Mouse (Mus musculus): Measurements from ENCODE around the gene Leprot. TPM values are rescaled to one million over a fixed set of nuclear protein-coding genes. Genes with fewer than 3 reads are reported as not detected.
A peak's percentile ranks its signal among the peaks of the same experiment; 100 is the strongest.

The Leprot gene
- total RNA-seq (2014; fragmentation: Nextera tagmentation) (83.3 and 103 TPM in 2 replicates), total RNA-seq (2017) (116 and 138 TPM in 2 replicates)

GRCm38 (mm10) chr4:101647196-101647905, at the start of gene Leprot:
Gene Leprot, plus strand, starts transcription at chr4:101647718.
- ATAC-seq (replicated peaks; ENCODE audit: low FRiP score, low TSS enrichment, poor library complexity, severe bottlenecking), result peak; percentile 85

GRCm38 (mm10) chr4:101601758-101602157, 45.8 kb upstream of the Leprot start:
- peak; percentile 88 for ATAC-seq (replicated peaks; ENCODE audit: low FRiP score, low TSS enrichment, poor library complexity, severe bottlenecking)

- 0 out of 2 replicates have a peak, but pooled peaks have one; percentile 37 for ATAC-seq (replicated peaks; ENCODE audit: low FRiP score, low TSS enrichment, poor library complexity, severe bottlenecking)
These were observed 43.9 kb upstream of the Leprot start for GRCm38 (mm10) chr4:101603635-101604034.

GRCm38 (mm10) chr4:101616520-101616919, 31.0 kb upstream of the Leprot start:
- no peak for ATAC-seq (replicated peaks; ENCODE audit: low FRiP score, low TSS enrichment, poor library complexity, severe bottlenecking)

- ATAC-seq (replicated peaks; ENCODE audit: low FRiP score, low TSS enrichment, poor library complexity, severe bottlenecking), result no peak
These were observed 29.8 kb upstream of the Leprot start for GRCm38 (mm10) chr4:101617742-101618141.

GRCm38 (mm10) chr4:101620206-101620605, 27.3 kb upstream of the Leprot start:
- no peak for ATAC-seq (replicated peaks; ENCODE audit: low FRiP score, low TSS enrichment, poor library complexity, severe bottlenecking)

GRCm38 (mm10) chr4:101621241-101621640, 26.3 kb upstream of the Leprot start:
- ATAC-seq (replicated peaks; ENCODE audit: low FRiP score, low TSS enrichment, poor library complexity, severe bottlenecking), result no peak

GRCm38 (mm10) chr4:101625278-101625677, 22.2 kb upstream of the Leprot start:
- no peak for ATAC-seq (replicated peaks; ENCODE audit: low FRiP score, low TSS enrichment, poor library complexity, severe bottlenecking)

GRCm38 (mm10) chr4:101635596-101635995, 11.9 kb upstream of the Leprot start:
- ATAC-seq (replicated peaks; ENCODE audit: low FRiP score, low TSS enrichment, poor library complexity, severe bottlenecking), result no peak

- no peak for ATAC-seq (replicated peaks; ENCODE audit: low FRiP score, low TSS enrichment, poor library complexity, severe bottlenecking)
These were observed 10.0 kb upstream of the Leprot start for GRCm38 (mm10) chr4:101637472-101637871.

GRCm38 (mm10) chr4:101640631-101641030, 6.9 kb upstream of the Leprot start:
- no peak for ATAC-seq (replicated peaks; ENCODE audit: low FRiP score, low TSS enrichment, poor library complexity, severe bottlenecking)

- ATAC-seq (replicated peaks; ENCODE audit: low FRiP score, low TSS enrichment, poor library complexity, severe bottlenecking), result no peak
These were observed 4.8 kb upstream of the Leprot start for GRCm38 (mm10) chr4:101642708-101643107.

- ATAC-seq (replicated peaks; ENCODE audit: low FRiP score, low TSS enrichment, poor library complexity, severe bottlenecking), result no peak
These were observed 4.3 kb upstream of the Leprot start for GRCm38 (mm10) chr4:101643216-101643615.

- no peak for ATAC-seq (replicated peaks; ENCODE audit: low FRiP score, low TSS enrichment, poor library complexity, severe bottlenecking)
These were observed 692 bp upstream of the Leprot start for GRCm38 (mm10) chr4:101646857-101647195.

- 0 out of 2 replicates have a peak, but pooled peaks have one; percentile 0 for ATAC-seq (replicated peaks; ENCODE audit: low FRiP score, low TSS enrichment, poor library complexity, severe bottlenecking)
These were observed 591 bp downstream of the Leprot start for GRCm38 (mm10) chr4:101647976-101648642.

GRCm38 (mm10) chr4:101648745-101649144, 1.2 kb downstream of the Leprot start:
- ATAC-seq (replicated peaks; ENCODE audit: low FRiP score, low TSS enrichment, poor library complexity, severe bottlenecking), result peak; percentile 42

- no peak for ATAC-seq (replicated peaks; ENCODE audit: low FRiP score, low TSS enrichment, poor library complexity, severe bottlenecking)
These were observed 3.4 kb downstream of the Leprot start for GRCm38 (mm10) chr4:101650961-101651360.

GRCm38 (mm10) chr4:101654256-101654655, 6.7 kb downstream of the Leprot start:
- ATAC-seq (replicated peaks; ENCODE audit: low FRiP score, low TSS enrichment, poor library complexity, severe bottlenecking), result 0 out of 2 replicates have a peak, but pooled peaks have one; percentile 16

GRCm38 (mm10) chr4:101654788-101655414, 7.4 kb downstream of the Leprot start:
- ATAC-seq (replicated peaks; ENCODE audit: low FRiP score, low TSS enrichment, poor library complexity, severe bottlenecking), result peak; percentile 88

GRCm38 (mm10) chr4:101655415-101655790, 7.9 kb downstream of the Leprot start:
- ATAC-seq (replicated peaks; ENCODE audit: low FRiP score, low TSS enrichment, poor library complexity, severe bottlenecking), result peak; percentile 77

Data from megakaryocyte-erythroid progenitor cell, adult 5-6 weeks (primary cell).